Comparison of ENCODE assay signal across 11 mouse cellular contexts in the genomic region with DNA sequence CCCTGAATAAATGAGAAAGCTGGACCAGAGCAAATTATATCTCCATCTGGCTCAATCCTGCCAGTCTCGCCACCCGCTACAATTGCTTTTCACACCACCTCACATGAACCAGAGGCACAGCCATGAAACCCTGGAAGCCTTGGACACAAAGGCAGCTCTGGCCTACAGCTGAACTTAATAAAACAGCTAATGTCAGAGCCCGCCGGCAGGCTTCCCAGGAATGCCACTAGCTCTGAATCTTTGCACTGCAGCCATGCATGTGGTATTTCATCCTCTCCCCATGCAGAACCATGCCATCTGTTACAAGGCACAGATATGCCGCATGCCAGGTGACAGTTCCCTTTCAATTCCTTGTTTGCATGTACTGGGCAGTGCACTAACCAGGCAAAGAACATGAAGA.
A peak's percentile ranks its signal among the peaks of the same experiment; 100 is the strongest.
DNase-seq lines count a peak whose midpoint lies in the region; ATAC-seq lines count a peak whose summit lies in the region.
"Had no signal": no experiment of that assay in that cellular context is flagged by ENCODE, and none has a peak within 500 bp of the region (broad histone marks: within the 10 kb centered on the region; RNA-seq: fewer than 3 reads in every experiment).

No protein-coding gene starts in this region.

- no peaks in the 10 kb centered on the region for H3K36me3 ChIP-seq in heart, embryonic 11.5 days (ENCODE audit: control insufficient read depth, insufficient read depth, low read length)
- H3K36me3 ChIP-seq: heart, embryonic 13.5 days had no signal

- H3K27ac ChIP-seq in heart, embryonic 11.5 days (ENCODE audit: low read depth, low read length), result no peak overlapping the region
- H3K27ac ChIP-seq: heart, embryonic 13.5 days; liver, embryonic 14.5 days had no signal

- H3K9me3 ChIP-seq in heart, embryonic 11.5 days (replicated peaks; ENCODE audit: control insufficient read depth, low read length), result no peaks in the 10 kb centered on the region
- H3K9me3 ChIP-seq: heart, embryonic 13.5 days had no signal

- H3K4me1 ChIP-seq in heart, embryonic 11.5 days (ENCODE audit: control insufficient read depth, insufficient read depth, low read length), result no peaks in the 10 kb centered on the region
- H3K4me1 ChIP-seq: heart, embryonic 13.5 days; megakaryocyte, embryonic 14.5 days had no signal

- H3K27me3 ChIP-seq in heart, embryonic 11.5 days (ENCODE audit: control insufficient read depth, insufficient read depth, low read length), result no peaks in the 10 kb centered on the region
- H3K27me3 ChIP-seq: heart, embryonic 13.5 days; megakaryocyte, embryonic 14.5 days had no signal

- no peak overlapping the region for H3K4me3 ChIP-seq in heart, embryonic 11.5 days (ENCODE audit: low read depth, low read length)
- H3K4me3 ChIP-seq: heart, embryonic 13.5 days; megakaryocyte, embryonic 14.5 days had no signal

- DNase-seq in frontal cortex, postnatal 10 days (ENCODE audit: low spot score in 2 of 2), result peak; percentile 3 to 5
- no peak for DNase-seq in frontal cortex, postnatal 25 days (ENCODE audit: low spot score in 2 of 2)
- DNase-seq in right cerebral cortex, postnatal 10 days (ENCODE audit: low spot score in 2 of 2), result peak; percentile 28 to 37
- no peak for DNase-seq in right cerebral cortex, postnatal 36 days (ENCODE audit: low spot score in 2 of 2)
- DNase-seq in forelimb bud, embryonic 11.5 days (ENCODE audit: low read depth, low spot score), result peak; percentile 72
- no peak for DNase-seq in adrenal gland, postnatal 36 days

- 79% methylated on average over 5 of the region's 5 CpGs for WGBS in heart, embryonic 11.5 days (ENCODE audit: insufficient replicate concordance)

- H3K9ac ChIP-seq in heart, embryonic 11.5 days (ENCODE audit: low read depth, low read length), result no peak overlapping the region
- H3K9ac ChIP-seq: heart, embryonic 13.5 days; liver, embryonic 14.5 days had no signal

- no peak for ATAC-seq in heart, embryonic 11.5 days (replicated peaks; ENCODE audit: insufficient number of reproducible peaks, low FRiP score, low TSS enrichment)
- no peak for ATAC-seq in activated CD4-positive, CD25-positive, alpha-beta regulatory T cell, adult 4 months

- H3K4me2 ChIP-seq in heart, embryonic 11.5 days, result no peak overlapping the region
- H3K4me2 ChIP-seq: heart, embryonic 13.5 days had no signal

Comparison
In these comparisons a context has a peak if more than half of its experiments do, and no peak if none do; other contexts are left out.
1. DNase-seq: peak in frontal cortex, postnatal 10 days (2 of 2), right cerebral cortex, postnatal 10 days (2 of 2) and forelimb bud, embryonic 11.5 days (single experiment); none in frontal cortex, postnatal 25 days (0 of 2), right cerebral cortex, postnatal 36 days (0 of 2) and adrenal gland, postnatal 36 days (0 of 2).